Mouse (Mus musculus) skeletal muscle tissue, adult 2 months (tissue): ENCODE results near the gene Nipal3.

Source experiments
- DNase-seq: peaks from one replicate; pipeline ENCODE4 v3.0.0-alpha.2; 2012; ENCODE audit warnings: low read depth, low spot score

Gene Nipal3

DNA sequence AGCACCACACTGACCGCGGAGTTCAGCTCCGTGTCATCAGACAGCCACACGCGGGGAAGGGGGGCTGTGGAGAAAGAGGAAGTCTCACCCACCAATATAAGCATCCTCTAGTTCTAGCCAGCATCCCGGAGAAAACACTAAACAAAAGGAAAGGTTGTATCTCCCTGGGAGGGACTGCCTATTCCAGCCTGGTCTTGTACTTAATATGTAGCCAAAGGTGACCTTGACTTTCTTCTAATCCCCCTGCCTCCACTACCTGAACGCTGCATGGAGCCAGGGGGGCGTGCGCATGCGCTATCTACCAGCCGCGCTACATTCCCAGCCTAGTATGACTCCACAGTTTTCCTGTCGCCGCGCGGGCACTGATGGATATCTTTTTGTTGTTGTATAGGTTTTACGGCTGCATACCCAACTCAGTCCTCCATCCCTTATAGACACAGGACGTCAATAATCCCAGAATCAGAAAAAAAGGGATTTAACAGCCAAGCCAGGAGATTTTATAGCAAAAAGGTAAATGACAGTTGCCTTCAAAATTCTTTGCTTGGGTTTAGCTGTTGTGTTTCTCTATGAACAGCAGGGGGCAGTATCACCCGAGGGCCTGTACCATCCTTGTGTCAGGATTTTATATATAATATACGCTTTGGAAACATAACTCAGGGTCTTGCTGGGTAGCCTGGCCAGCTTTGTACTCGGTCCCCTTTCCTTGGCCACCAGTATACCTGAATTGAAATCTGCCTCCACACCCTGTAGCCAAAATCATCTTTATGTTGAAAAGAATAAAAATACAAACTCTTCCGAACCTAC, 12.9 kb upstream of the Nipal3 start:
- no peak for DNase-seq

DNA sequence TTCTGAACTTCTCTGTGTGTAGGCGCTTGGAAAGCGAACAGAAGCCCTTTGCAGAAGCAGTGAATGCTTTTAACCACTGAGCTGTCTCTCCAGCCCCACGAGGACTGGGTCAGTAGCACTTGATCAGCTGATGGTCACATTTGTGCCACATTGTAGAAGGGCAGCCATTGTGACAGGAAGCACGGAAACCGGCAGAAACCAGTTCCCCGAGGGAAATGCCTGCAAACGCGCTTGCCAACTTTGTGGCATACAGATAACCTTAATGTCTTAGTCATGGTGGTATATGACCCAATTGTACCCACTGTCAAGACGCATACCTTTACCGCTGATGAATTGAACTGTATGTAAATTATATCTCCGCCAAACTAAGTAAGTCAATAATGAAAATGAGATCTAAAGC, 11.0 kb upstream of the Nipal3 start:
- DNase-seq = no peak

DNA sequence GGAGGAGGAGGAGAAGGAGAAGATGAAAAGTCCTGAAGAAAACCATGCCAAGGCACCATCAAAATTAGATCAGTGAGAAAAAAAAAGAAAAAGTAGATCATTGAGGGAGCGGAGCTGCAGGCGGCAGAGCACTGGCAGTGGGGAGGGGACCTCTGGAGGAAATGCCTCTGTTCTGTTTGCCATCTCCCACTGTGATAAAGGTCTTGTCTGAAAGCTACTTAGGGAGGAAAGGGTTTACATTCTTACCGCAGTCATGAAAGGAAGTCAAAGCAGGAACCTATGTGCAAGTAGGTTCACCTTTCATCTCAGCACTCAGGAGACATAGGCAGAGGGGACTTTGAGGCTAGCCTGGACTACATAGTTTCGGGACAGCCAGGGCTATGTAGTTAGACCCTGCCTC, 6.7 kb upstream of the Nipal3 start:
- DNase-seq = no peak

DNA sequence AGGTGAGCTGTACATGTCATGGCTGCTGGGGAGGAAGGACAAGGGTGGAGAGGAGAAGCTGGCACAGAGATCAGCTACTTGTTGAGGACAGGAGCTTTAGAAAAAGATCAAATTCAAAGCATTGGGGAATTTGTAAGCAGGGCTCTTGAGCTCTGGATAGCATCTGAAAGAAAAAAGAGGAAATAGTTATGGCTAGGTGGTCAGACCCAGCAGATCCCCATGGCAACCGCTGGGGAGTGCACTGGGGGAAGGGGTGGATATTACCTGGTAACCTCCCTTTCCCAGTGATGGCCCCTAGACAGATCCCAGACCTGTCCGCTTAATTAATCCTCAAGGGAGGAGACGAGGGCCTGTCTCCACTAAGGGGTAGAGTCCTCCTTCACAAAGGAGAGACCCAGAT, 5.0 kb upstream of the Nipal3 start:
- DNase-seq = no peak

DNA sequence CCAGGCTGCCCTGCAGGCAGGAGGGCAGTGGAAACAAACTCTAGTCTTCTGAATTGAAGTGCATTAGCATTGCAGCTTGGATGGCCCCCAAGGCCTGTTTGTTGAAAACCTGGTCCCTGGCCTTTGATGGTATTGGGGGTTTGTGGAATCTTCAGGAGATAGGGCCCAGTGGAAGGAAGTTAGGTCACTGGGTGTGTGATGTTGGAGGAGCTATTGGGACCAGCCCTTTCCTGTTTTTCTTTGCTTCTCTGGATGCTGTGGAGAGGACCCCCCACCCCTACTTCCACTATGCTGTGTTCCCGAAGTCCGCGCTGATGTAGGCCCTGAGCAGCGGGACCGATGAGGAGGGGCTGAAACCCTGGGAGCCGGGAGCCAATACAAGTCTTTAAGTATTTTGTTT, 3.3 kb upstream of the Nipal3 start:
- DNase-seq = no peak

DNA sequence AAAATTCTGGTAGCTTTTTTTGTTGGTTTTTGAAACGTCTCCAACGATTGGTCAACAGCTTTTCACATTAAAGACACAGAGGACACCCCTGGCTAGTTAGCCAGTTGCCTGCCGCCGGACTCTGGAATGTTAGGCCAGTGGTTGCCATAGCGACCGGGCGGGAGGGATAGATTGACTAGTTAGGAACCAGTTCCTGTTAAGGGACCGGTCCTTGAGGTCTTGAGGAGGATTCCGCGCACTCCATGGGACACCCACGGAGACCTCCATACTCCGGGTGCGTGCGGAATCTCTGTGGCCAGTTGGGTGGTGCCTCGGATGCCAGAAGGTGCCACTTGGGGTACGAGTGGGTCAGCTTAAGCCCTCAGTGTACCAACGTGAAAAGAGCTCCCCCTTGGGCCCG, 972 bp upstream of the Nipal3 start:
- no peak for DNase-seq

DNA sequence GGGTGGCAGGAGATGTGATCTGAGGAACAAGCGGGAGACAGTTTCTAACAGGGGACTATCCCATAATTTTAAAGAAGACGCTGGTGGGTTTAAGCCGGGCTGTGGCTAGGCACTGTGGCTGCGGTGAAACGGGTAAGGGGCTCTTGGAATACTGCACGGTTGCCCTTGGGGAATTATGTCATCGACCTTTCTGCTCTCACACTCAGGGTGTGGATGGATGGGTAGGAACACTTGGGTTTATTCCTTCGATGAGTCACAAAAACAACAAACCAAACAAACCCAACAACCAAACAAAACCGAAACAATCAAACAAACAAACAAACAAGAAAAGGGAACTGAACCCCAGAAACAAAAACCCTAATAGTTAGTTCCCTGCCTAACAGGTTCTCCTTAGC, 556 bp upstream of the Nipal3 start:
- no peak for DNase-seq

DNA sequence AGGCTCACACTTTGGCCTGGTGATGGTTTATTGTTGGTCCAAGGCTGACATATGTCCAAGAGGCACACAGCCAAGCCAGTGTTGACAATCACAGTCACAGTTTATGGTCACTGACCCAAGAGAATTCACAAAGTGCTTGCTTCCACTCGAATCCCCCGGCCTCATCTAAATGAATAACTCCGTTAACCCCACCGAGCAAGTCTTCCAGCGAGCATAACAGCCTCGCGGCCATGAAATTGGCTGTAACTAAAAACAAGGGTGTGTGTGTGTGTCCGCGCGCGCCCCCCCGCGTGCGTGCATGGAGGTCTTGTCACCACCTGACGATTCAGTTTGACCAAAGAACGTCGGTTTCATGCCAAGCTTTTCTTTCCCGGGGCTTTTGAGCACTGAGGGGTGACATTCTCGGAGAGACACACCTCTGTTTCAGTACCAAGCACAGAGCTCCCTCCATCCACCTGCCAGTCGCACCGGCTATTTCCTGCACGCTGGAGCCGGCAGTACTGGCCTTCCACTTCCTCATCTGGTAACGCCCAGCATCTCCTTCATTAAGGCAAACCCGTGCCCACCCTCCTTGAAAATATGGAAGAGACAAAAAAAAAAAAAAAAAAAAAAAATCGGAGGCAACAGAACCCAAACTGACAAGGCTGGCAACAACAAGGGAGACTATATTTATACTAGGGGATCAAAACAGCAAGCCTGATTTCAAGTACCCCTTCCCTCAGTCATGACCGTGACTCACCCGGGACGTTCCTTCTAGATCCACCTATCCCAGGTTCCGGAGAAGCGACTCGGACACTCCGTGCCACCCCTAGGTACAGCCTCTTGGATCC, 932 bp downstream of the Nipal3 start:
- DNase-seq = no peak

DNA sequence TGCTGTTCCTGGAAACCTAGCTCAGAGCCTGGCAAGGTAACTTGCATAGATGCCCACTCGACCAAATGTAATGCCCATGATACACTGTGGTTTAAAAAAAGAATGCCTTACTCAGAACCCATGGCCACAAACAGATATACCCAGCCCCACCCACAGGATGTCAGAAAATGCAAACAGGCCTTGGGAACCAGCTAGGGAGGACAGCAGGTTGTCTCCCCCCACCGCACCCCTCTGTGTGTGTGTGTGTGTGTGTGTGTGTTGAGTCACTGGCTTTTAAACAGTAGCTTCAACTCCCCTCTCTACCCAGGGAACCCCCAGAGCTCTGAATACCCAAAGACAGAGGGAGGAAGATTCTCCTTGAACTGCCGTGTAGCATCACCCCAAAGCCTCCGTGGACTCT, 1.6 kb downstream of the Nipal3 start:
- no peak for DNase-seq

DNA sequence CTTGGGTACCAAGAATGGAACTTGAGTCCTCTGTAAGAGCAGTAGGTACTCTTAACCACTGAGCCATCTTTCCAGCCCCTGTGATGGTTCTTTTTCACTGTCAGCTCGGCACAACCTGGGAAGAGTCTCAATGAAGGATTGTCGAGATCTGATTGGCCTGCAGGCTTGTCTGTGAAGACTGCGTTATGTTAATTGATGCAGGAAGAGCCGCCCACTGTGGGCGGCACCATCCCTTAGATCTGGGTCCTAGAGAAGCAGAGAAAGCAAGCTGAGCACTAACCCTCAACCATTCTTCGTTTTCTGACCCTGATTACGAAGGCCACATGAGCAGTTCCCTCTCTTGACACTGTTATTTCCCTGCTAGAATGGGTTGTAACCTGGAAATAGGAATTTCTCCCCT, 5.6 kb downstream of the Nipal3 start:
- no peak for DNase-seq

DNA sequence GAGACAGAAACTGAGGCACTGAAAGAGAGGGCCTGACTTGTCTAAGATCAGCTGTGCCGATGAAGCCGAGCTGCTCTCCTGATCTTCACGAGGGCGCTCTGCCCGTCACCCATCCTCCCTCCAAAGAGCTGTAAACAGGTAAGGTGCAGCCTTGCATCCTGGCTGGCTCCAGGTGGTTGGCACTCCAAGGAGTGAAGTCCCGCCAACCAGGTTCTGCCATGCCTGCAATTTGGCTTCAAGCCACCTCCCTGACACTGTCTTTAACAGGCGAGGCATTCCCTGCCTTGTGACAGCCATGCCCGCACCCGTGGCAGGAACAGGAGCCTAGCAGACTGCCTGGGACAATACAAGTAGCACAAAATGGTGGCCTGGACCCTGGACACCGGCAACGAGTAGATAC, 8.5 kb downstream of the Nipal3 start:
- no peak for DNase-seq

DNA sequence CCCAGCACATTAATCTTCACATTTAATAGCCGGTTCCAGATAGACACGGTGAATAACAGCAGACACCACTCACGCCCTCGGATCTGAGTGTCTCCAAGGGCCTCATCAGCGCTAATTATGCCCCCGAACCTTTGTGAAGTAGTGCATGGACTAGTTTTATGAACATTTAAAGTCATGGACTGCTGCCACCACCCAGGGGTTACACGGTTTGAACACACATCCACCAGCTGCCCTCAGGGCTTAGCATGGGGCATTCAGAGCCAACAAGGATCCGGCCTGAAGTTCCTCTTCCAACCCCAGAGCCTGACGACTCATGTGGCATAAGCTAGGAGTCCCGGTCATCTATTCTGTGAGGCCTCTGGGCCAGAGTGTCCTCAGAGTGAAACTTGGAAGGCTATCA, 9.8 kb downstream of the Nipal3 start:
- no peak for DNase-seq

DNA sequence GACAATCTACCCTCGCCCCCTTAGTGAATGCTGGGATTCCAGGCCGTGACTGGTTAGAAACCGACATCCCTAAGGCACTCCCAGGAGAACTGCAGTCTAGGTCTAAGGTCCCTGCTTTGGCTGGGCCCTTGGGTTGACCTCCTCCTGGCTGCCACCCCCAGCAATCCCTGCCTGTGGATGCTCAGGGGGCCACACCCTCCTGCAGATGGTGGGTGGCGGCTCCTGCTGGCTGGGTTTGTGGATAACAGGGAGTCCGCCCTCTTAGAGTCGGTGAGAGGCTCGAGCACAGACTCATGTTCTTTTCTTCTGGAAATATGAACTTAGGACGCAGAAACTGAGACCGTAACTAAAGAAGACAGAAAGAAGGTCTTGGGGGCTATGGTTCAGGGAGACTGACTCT, 14.5 kb downstream of the Nipal3 start:
- no peak for DNase-seq

DNA sequence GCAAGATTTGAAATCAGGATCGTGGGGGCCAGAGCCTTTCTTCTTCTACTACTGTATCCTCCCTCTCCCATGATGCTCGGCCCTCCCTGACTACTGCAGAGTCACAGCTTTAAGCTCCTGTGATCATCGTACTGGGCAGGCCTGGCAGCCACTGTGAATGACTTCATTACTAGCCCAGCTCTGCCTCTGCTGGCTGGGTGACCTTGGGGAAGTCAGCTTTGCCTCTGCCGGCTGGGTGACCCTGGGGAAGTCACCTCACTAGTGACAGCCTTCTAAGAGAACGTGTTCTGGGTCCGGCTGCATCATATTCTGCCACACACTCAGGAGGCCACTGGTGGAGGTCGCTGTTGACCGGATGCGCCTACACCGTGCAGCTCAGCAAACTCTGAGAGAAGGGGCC, 17.0 kb downstream of the Nipal3 start:
- DNase-seq = no peak

DNA sequence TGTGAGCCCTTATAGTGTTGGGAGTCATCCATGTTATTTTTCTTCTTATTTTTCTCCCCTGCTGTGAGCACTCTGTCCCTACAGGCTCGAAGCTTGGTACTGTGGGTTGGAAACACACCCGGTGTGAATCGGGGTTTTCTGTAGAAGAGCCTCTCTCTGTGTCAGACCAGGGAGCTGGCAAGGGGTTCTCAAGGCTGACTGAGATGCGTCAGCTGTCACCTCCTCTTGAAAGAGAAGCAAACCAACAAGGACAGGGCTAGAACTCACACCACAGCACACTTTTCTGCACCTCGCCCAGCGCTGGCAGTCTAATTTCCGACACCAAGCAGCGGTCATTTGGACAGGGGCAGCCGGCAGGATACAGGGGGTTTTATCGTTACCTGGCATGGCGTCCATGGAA, 31.4 kb downstream of the Nipal3 start:
- DNase-seq = no peak

DNA sequence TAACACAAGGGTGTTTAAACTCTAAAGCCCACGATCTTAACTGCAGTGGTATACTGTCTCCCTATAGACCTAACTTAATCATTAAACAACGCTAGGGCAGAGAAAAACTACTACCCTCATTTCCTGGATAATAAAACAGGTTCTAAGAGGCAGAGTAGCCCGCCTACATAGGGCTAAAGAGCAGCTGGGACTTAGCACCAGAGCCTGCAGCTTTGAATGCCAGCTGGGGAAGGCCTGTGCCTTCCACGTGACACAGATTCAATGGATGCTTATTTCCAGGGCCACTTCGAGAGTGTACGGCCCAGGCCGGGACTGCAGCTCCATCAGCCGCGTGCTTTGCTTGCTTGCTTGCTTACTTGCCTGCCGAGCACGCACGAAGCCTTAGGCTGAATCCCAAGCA, 41.3 kb downstream of the Nipal3 start:
- no peak for DNase-seq

DNA sequence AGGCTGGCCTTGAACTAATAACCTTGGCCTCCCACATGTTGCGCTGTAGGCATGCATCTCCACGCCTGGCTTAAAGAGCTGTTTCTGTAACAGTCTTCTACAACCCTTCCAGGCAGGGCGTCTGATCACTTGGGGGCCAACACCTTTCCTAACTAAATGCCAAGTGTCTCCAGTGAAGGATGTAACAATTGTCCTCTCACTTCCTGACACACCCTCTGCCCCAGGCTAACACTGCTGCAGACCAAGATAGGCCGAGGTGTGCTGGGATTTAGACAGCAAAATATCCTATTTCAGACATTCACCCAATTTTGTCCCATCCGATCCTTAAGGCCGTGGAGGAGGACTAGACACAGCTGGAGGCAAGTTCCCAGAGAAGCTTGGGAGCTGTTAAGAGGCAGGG, 41.7 kb downstream of the Nipal3 start:
- DNase-seq = no peak

DNA sequence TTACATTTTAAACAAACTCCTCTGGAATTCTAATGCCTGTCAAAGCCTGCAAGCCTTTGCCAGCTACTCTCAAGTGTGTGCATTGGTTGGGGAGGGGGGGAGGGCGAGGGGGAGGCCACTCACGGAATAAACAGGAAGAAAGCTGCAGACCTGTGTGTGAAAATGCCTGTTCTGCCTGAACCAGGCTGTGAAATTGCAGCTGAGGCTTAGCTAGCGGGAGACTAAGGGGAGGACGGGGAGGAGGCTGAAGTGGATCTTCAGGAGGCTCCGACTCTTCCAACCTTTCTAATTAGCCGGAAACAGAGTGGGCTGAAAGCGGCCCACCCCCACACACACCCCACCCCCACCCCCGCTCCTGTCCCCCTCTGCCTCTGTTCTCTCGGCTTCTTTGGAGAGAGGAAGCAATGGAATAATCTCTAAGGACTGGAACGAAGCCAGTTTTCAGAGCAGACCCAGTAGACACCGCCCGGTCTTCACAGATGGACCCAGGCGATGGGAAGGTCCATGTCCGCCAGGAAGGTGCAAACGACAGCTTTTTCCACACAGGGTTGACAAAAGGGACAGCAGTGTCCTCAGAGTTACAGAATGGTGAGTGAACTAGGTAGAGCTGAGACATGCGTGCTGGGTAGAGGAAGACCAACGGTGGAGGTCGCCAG, 43.4 kb downstream of the Nipal3 start:
- DNase-seq = no peak

DNA sequence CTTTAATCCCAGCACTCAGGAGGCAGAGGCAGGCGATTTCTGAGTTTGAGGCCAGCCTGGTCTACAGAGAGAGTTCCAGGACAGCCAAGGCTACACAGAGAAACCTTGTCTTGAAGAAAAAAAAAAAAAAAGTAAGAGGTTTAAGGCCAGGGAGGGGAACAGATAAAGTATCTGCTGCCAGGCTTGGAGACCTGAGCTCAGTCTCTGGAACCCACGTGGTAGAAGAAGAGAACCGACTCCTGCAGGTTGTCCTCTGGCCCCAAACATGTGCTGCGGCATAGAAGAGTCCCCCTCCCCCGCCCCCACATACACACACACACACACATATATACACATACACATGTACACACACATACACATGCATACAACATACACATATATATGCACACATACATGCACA, 52.4 kb downstream of the Nipal3 start:
- DNase-seq = no peak

DNA sequence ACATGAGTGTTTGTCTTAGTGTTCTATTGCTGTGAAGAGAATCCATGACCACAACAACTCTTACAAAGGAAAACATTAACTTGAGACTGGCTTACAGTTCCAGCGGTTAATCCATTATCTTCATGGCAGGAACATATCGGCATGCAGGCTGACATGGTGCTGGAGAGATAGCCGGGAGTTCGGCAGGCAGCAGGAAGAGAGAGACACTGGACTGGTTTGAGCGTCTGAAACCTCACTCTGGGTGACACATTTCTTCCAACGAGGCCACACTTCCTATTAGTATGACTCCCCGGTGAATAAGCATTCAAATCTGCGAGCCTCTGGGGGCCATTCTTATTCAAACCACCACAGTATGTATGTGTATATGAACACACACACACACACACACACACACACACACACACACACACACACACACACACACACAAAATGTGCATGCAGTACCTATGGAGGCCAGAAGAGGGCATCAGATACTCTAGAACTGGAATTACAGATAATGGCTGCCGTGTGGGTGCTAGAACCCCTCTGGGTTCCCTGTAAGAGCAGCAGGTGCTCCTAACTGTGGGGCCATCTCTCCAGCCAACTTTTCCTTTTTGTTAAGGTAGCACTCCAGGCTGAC, 54.8 kb downstream of the Nipal3 start:
- DNase-seq = no peak

DNA sequence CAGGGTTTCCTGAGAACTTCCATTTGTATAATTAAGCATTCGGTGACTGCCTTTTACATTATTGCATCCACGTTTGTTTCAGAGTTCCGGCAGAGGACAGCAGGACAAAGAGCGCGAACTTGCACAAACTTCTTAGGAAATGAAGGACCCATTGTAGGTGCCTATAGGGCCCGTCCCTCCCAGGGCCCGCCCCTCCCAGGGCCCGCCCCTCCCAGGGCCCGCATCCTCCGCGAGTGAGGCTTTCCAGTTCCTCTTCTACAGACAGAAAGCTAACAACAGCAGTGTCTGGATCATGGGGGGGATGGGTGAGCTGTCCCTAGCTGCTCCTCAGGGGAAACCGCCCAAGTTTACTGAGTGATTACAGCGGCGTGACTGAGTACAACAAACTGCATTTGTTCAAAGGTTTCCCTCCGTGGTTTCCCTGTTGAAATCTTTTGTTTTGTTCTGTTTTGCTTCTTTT, 55.6 kb downstream of the Nipal3 start:
- no peak for DNase-seq

DNA sequence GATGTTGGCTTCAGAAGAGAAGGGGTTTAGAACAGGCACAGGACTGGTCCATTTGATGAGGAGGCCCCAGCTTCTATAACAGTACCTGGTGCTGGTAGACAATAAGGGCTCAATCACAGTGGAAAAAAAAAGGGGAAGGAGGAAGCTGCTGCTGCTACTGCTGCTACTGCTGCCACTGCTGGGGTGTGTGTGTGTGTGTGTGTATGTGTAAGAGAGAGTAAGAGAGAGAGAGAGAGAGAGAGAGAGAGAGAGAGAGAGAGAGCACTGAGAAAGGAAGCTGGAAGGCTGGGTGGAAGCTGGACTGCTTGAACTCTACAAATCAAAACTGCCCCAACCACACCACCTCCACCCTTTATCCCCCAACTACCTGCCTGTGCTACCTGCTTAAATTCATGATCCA, 56.9 kb downstream of the Nipal3 start:
- no peak for DNase-seq
